Mouse (Mus musculus): Measurements from ENCODE around the gene Pygo2. TPM values are rescaled to one million over a fixed set of nuclear protein-coding genes. Genes with fewer than 3 reads are reported as not detected.
A peak's percentile ranks its signal among the peaks of the same experiment; 100 is the strongest.

Pygo2 gene
- total RNA-seq, 2 experiments from 2014 or later = 57.2 to 66.1 TPM

DNA sequence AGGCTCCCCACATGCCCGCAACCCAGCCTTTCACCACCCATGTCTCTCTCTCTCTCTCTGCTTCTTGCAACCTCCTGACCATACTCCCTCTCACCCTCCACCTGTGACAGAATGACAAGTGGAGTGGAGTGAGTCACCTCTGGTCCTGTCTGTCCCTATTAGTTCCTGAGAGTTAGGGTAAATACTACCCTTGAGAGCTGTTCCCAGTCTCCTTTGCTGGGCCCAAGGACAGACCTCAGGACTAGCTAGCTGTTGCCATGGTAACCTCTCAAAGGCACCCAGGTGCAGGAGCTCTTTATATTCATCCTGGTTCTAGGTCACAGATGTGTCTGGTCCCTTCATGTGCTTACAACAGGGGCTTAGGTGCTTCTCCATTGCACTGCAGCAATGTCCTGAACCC lies 21.9 kb downstream of the Pygo2 start:
- no peak for DNase-seq (ENCODE audit: low spot score in 2 of 2)

DNA sequence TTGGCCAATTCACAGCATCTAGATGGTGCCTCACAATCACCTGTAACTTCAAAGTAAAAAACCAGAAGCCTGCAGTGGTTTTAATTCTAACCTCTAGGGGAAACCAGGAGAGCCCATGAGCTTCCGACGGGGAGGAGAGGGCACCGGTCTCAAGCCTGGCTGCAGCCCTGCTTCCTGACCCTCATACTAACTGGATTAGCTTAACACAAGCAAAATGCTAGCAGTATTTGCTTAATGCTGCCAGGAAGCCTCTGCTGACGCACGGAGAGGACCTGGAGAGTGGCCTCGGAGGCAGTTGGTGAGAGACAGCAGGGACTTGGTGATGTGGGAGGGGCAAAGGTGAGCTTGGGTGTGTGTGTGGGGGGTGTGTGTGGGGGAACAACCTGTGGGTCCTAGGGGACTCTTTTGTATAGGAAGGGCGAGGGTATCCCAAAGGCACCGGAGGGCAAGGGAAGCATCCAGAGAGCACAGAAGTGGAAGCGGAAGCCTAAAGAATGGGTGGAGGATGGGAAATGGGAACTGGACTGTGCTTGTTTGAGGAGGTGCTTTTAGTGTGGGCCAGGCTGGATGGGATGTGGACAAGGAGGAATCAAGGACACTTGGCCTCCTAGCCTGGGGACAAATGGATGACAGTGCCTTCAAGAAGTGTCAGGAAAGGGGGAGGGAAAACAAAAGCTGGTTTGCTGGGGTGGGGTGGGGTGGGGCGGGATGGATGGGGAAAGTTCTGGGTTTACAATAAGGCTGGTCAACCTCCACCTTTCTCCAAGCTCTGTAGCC lies 24.6 kb downstream of the Pygo2 start, which contains the start of gene Pmvk:
TSS of gene Pmvk (plus strand) at position 141 of the 777 bp plus-strand sequence.
- no peak for DNase-seq (ENCODE audit: low spot score in 2 of 2)

DNA sequence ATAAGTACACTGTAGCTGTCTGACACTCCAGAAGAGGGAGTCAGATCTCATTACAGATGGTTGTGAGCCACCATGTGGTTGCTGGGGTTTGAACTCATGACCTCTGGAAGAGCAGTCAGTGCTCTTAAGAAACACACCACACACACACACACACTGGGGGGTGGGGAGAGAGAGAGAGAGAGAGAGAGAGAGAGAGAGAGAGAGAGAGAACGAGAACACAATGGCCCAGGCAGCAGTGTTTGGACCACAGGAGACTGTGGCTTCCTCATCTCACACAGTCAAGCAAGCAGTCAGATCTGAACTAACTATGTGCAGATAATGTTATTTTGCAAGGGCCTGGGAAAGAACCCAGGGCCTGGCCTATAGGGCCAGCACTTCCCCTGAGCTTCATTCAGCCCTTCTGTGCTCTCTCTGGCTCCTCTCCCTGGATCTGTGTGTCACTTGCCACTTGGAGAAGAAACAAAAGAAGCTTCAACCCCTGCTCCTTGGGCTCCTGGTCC lies 25.8 kb downstream of the Pygo2 start:
- DNase-seq (ENCODE audit: low spot score in 2 of 2) = no peak

DNA sequence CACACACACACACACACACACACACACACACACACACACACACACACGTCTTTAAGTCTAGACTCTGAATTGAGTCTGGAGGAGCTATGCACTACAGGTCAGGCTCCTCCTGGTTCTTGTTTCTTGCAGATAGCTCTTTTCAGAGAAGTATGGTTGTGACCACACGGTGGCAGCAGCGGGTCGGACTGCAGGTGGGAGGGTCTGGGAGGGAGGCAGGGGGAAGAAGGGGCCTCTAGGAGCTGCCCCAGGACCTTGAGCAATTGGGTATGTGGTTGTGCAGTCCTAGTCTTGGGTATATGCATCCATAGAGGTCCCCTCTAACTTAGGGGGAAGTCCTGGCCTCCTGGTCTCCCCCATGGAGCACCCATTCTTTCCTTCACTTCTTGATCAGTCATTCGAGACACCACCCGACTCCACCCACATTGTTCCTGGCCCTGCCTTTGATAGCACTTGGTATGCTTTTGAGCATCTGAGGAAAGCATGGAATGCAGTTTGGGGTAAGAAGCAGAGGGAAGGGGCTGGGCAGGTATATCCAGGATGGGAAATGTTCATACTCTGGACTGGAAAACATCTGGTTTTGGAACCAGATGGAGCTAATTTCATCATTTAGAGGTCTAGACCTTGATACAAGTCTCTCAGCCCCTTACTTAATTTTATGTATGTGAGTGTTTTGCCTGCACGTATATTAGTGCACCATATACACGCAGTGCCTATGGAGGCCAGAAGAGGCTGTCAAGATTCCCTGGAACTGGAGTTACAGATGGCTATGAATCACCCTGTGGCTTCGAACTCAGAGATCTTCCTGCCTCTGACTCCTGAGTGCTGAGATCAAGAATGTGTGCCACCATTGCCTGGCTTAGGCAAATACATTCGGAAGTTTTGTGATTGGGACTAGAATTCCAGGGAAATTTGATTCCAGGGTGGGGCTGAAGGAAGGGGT lies 27.0 kb downstream of the Pygo2 start:
- DNase-seq (ENCODE audit: low spot score in 2 of 2) = peak; percentile 58 to 69

DNA sequence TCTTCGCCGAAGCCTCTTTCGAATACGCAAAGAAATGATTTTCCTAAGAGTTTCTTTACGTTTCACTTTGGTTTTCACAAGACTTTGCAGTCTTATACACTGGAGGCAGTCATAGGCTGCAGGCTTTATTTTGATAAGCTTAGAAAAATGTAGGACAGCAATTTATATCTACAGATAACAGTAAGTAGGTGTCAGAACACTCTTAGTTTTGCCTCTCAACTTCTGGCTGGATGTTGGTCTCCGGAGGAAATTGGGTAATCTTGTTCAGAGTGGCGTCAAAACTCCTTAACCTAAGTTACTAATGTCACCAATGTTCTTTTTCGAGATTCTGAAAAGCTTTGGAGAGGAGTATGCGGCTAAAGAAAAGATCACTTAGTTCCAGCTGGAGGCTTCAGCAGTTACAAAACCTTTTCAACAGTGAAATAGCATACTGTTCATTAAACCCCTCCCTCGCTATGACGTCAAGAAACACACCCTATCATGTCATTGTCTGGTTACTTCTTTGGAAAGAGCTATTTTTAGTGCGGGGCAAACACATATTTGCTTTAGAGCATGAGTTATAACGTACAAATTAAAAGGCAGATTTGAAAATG lies 28.5 kb downstream of the Pygo2 start:
- peak in 1 of 2 experiments; percentile 29 for DNase-seq (ENCODE audit: low spot score in 2 of 2)

DNA sequence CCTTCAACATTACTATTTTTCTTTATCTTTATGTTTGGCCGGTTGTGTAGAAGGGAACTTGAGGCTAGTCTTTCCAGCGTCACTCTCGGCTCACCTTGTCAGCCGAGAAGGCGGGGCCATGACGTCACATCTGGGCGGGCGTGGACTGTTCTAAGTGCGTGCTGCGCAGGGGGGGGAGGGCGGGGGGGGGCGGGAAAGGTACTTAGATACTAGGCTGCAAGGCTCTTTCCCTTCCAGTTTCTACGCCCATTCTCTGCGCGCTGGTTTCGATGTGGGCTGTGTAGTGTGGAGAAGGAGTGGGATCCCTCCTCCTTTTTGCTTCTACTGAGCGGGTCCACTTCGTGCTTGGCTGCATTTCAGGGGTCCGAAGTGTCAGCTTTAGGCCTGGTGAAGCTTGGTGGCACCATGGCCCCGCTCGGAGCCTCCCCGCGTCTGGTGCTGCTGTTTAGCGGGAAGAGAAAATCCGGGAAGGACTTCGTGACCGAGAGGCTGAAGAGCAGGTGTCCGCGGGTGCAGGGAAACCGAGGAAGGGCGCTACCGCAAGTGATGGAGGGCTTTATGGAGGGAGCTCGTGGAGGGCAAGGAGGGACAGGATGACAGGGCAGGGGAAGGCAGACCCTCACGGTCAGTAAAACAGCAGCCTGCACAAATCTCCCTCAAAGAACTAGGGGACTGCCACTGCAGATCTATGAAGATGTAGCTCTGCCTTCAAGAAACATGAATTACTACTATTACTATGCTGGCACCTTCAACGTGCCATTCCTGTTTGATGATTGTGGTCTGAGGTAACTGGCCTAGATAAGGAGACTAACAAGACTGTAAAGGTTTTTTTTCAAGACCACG lies 29.2 kb downstream of the Pygo2 start:
- DNase-seq (ENCODE audit: low spot score in 2 of 2) = peak; percentile 89 to 93

DNA sequence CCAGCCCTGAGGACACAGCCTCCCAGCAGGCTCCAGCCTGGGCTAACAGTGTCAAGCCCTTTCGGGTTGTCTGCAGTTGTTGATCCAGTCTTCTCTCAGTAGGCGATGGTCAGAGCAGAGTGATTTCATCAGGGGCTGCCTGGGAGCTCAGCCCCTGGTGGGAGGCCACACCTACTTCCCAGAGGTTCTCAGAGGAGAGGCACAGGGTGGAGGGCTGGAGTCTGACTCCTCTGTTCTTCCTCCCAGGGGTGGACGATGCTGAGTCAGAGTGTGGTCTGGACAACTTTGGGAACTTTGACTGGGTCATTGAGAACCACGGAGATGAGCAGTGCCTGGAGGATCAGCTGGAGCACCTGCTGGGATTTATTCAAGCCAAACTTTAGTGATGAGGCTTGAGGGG lies 38.3 kb downstream of the Pygo2 start:
- DNase-seq (ENCODE audit: low spot score in 2 of 2) = no peak

DNA sequence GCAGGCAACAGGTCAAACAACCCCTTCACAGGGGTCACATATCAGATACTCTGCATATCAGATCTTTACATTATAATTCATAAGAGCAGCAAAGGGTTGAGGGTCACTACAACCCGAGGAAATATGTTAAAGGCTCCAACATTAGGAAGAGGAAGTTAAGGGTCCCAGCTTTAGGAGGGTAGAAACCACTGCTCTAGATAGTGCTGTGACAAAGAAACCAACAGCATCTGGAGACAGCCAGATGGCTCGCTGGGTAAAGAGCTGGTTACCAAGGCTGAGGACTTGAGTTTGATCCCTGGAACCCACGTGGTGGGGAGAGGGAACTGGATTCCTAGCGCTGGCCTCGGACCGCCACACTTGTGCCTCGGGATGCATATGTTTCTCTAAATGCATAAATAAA lies 42.3 kb downstream of the Pygo2 start:
- DNase-seq (ENCODE audit: low spot score in 2 of 2) = no peak

DNA sequence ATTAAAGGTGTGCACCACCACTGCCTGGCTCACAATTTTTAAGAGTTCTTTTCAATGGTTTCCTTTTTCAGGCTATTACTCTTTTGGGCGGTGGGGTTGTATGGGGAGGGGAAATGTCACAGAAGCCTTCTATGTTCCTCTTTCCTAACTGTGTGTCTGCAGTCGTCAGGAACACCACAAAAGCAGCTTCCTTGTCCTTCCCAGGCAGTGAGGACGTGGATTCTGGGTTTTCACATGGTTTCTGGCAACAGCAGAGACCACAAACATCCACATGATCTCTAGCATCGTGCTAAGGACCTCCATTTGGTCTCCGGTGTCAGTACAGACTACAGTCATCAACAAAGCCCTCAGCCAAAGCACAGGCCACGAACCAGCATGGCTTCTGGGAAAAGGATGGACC lies 43.8 kb downstream of the Pygo2 start:
- no peak for DNase-seq (ENCODE audit: low spot score in 2 of 2)

DNA sequence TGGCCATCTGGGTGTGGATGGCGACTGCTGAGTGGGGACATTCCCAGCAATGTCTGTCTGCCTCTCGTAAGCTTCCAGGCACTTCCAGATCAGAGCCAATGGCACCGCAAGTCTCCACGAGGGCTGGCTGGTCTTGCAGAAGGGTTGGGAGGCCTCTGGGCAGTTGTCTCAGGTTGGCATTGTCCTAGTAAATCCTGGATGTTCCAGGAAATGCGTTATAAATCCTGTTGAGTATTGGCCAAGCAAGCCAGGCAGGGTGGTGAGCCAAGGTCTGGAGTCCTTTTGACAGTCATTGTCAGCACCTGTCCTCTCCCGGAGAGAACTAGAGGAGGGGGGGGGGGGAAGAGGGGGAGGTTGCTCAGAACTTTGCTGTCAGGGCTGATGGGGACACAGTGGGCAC lies 49.0 kb downstream of the Pygo2 start:
- DNase-seq (ENCODE audit: low spot score in 2 of 2) = no peak

DNA sequence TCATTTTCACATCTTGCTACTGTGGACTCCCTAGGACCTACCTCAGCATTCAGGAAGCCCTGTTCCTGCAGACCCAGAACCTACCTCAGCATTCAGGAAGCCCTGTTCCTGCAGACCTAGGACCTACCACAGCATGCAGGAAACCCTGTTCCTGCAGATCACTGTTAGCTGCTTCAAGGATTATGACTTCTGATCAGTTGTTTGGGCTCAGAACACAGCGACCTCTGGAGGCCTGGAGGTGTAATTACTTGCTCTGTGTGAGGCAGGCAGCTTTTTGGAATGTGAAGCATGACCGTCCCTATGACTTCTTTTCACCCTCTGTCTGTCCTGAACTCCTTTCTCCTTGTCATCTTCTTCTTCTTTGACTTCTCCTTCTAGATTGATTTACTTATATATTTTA lies 51.5 kb downstream of the Pygo2 start:
- DNase-seq (ENCODE audit: low spot score in 2 of 2) = no peak

DNA sequence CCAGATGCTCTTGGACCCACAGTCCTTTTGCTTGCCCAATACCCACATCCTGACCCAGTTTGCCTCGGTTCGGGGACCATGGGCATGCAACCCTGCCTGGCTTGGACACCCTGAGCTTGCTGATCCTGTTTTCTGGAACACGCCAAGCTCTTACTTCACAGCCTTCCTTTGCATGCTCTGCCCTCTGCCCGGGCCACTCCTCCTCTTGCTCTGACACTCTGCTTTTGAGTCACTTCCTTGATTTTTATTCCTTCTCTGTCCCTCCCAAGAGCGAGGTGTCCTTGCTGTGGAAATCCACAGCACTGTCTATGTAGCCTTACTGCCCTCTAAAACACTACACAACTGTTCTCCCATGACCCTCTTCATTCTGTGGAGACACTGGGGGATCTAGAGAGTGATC lies 52.2 kb downstream of the Pygo2 start:
- no peak for DNase-seq (ENCODE audit: low spot score in 2 of 2)

Other genes with a start within 250 kb of the Pygo2 start
- 10 to 100 TPM; 48.1 to 58.5 TPM for gene Fam189b, start 247.1 kb upstream of the Pygo2 start, total RNA-seq (2021)
- 10 to 100 TPM; 61.5 to 64.9 TPM for gene Gba, start 227.3 kb upstream of the Pygo2 start, total RNA-seq (2021)
- 10 to 100 TPM; 16.0 to 19.4 TPM for gene Thbs3, start 215.0 kb upstream of the Pygo2 start, total RNA-seq (2021)
- 10 to 100 TPM; 83.2 to 97.1 TPM for gene Mtx1, start 203.1 kb upstream of the Pygo2 start, total RNA-seq (2021)
- under 1 TPM; 0.45 to 0.63 TPM for gene Muc1, start 201.2 kb upstream of the Pygo2 start, total RNA-seq (2021)
- 10 to 100 TPM; 66.0 to 67.7 TPM for gene Krtcap2, start 184.2 kb upstream of the Pygo2 start, total RNA-seq (2021)
- gene Trim46, start 183.9 kb upstream of the Pygo2 start, total RNA-seq (2021) = 10 to 100 TPM; 76.1 to 77.1 TPM
- gene Dpm3, start 170.9 kb upstream of the Pygo2 start, total RNA-seq (2021) = 10 to 100 TPM; 56.5 to 56.6 TPM
- 10 to 100 TPM; 35.2 to 35.8 TPM for gene Slc50a1, start 159.6 kb upstream of the Pygo2 start, total RNA-seq (2021)
- gene Efna1, start 149.1 kb upstream of the Pygo2 start, total RNA-seq (2021) = 1 to 10 TPM; 5.9 to 8.3 TPM
- gene Efna3, start 107.2 kb upstream of the Pygo2 start, total RNA-seq (2021) = 10 to 100 TPM; 58.3 to 60.8 TPM
- under 1 TPM in 1 of 2 experiments, not detected in 1; 0.28 TPM for gene Efna4, start 92.2 kb upstream of the Pygo2 start, total RNA-seq (2021)
- 100 to 1,000 TPM in 1 of 2 experiments, 10 to 100 TPM in 1; 99.8 to 102 TPM for gene Adam15, start 80.2 kb upstream of the Pygo2 start, total RNA-seq (2021)
- under 1 TPM; 0.19 to 0.42 TPM for gene Dcst2, start 68.2 kb upstream of the Pygo2 start, total RNA-seq (2021)
- gene Dcst1, start 65.0 kb upstream of the Pygo2 start, total RNA-seq (2021) = not detected
- 10 to 100 TPM; 13.6 to 15.5 TPM for gene Zbtb7b, start 35.4 kb upstream of the Pygo2 start, total RNA-seq (2021)
- 1 to 10 TPM; 3.8 to 6.4 TPM for gene Lenep, start 27.4 kb upstream of the Pygo2 start, total RNA-seq (2021)
- gene Flad1, start 18.3 kb upstream of the Pygo2 start, total RNA-seq (2021) = 10 to 100 TPM; 31.6 to 36.0 TPM
- 1 to 10 TPM; 2.2 to 2.7 TPM for gene Cks1b, start 11.8 kb upstream of the Pygo2 start, total RNA-seq (2021)
- gene Shc1, start 11.8 kb upstream of the Pygo2 start, total RNA-seq (2021) = 10 to 100 TPM; 15.0 to 15.6 TPM
- 10 to 100 TPM; 33.9 to 34.4 TPM for gene Pbxip1, start 6.5 kb downstream of the Pygo2 start, total RNA-seq (2021)
- 10 to 100 TPM; 37.8 to 38.3 TPM for gene Pmvk, start 24.3 kb downstream of the Pygo2 start, total RNA-seq (2021)
- 10 to 100 TPM; 20.4 to 26.9 TPM for gene Kcnn3, start 90.0 kb downstream of the Pygo2 start, total RNA-seq (2021)